Mouse (Mus musculus): ENCODE data around the gene Slc26a8.

DNA sequence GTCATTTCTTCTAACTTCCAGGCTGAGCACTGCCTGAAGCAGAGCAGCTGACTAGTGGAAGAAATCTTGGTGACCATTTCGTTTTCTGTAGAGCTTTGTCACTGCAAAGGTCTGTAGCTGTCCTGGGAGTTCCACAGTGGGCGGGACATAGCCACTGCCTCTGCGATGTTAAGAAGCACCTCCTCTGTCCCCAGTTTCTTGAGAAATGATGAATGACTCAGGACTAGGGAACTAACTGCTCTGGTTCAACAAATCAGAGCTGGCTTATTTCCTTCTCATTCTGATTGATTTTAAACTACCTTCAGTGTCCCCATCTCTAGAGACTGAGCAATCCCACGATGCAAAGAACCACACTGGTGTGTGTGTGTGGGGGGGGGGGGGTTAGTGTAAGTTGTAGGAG, 45.9 kb downstream of the Slc26a8 start:
- TF ChIP-seq ZC3H11A (IDR thresholded peaks at IDR 0.05; ENCODE audit: borderline replicate concordance, low read depth, low read length), result no peak
- TF ChIP-seq ZNF384 (IDR thresholded peaks at IDR 0.05; ENCODE audit: low read depth, low read length), result no peak

Data from ES-E14 (cell line).